ENCODE assay signal across 8 mouse cellular contexts in the genomic region with DNA sequence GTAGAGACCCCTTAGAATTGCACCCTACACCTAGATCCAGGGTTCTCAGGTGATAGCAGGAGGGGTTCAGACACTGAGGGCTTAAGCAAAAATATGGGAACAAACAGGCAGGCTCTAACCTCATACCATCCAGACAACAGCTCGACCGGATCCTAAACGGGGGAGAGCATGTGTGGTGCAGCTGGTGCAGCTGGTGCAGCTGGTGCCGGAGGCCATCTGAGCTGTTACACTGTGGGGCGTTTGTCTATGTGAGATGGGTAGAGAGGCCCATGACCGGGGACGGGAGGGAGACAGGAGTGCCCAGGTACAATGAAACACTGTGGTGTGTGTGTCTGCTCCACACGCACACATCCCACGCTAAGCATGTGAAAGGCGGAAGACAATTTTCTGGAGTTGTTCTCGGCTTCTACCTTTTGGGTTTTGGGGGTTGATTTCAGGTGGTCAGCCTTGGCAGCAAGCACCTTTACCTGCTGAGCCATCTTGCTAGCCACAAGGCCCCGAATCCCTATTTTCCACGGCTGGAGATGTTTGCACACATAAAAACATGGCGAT. TPM values are rescaled to one million over a fixed set of nuclear protein-coding genes. Genes with fewer than 3 reads are reported as not detected.
A peak's percentile ranks its signal among the peaks of the same experiment; 100 is the strongest.
DNase-seq lines count a peak whose midpoint lies in the region; ATAC-seq lines count a peak whose summit lies in the region.

No protein-coding gene starts in this region.

- WGBS in midbrain, embryonic 10.5 days, result 82% methylated on average over 14 of the region's 14 CpGs
- WGBS in midbrain, embryonic 15.5 days, result 69% methylated on average over 14 of the region's 14 CpGs
- 71% methylated on average over 14 of the region's 14 CpGs for WGBS in forebrain, embryonic 13.5 days

- no peak overlapping the region for H3K4me2 ChIP-seq in midbrain, embryonic 15.5 days
- H3K4me2 ChIP-seq in forebrain, embryonic 13.5 days, result no peak overlapping the region

- no peak; the same call in 1 of the 2 replicates for ATAC-seq in midbrain, embryonic 15.5 days (replicated peaks)
- ATAC-seq in forebrain, embryonic 13.5 days, result peak; percentile 22; the same call in 1 of the 2 replicates
- ATAC-seq in frontal cortex, adult (ENCODE audit: low TSS enrichment), result no peak
- no peak for ATAC-seq in cerebellum, adult (ENCODE audit: insufficient number of reproducible peaks, low FRiP score, low TSS enrichment)

- no peak overlapping the region for H3K4me3 ChIP-seq in midbrain, embryonic 10.5 days
- no peak overlapping the region for H3K4me3 ChIP-seq in midbrain, embryonic 15.5 days
- no peak overlapping the region for H3K4me3 ChIP-seq in forebrain, embryonic 13.5 days

- H3K27ac ChIP-seq in midbrain, embryonic 10.5 days (replicated peaks), result 0 out of 2 replicates have a peak overlapping the region, but pooled peaks have one; percentile 61
- no peak overlapping the region for H3K27ac ChIP-seq in midbrain, embryonic 15.5 days
- 0 out of 2 replicates have a peak overlapping the region, but pooled peaks have one; percentile 11 for H3K27ac ChIP-seq in forebrain, embryonic 13.5 days

- H3K9me3 ChIP-seq in midbrain, embryonic 10.5 days (replicated peaks), result no peaks in the 10 kb centered on the region
- H3K9me3 ChIP-seq in midbrain, embryonic 15.5 days, result no peaks in the 10 kb centered on the region
- no peaks in the 10 kb centered on the region for H3K9me3 ChIP-seq in forebrain, embryonic 13.5 days (replicated peaks)

- no peak overlapping the region for H3K9ac ChIP-seq in midbrain, embryonic 15.5 days
- H3K9ac ChIP-seq in forebrain, embryonic 13.5 days, result no peak overlapping the region

- peaks cover 29% of the 10 kb centered on the region for H3K36me3 ChIP-seq in midbrain, embryonic 10.5 days
- H3K36me3 ChIP-seq in midbrain, embryonic 15.5 days (replicated peaks), result no peaks in the 10 kb centered on the region
- H3K36me3 ChIP-seq in forebrain, embryonic 13.5 days (ENCODE audit: poor library complexity, severe bottlenecking), result peaks cover 15% of the 10 kb centered on the region

- peaks cover 62% of the 10 kb centered on the region for H3K4me1 ChIP-seq in midbrain, embryonic 10.5 days
- peaks cover 53% of the 10 kb centered on the region for H3K4me1 ChIP-seq in midbrain, embryonic 15.5 days
- peaks cover 69% of the 10 kb centered on the region for H3K4me1 ChIP-seq in forebrain, embryonic 13.5 days

- H3K27me3 ChIP-seq in midbrain, embryonic 10.5 days (ENCODE audit: low read depth, poor library complexity, severe bottlenecking), result peaks cover 18% of the 10 kb centered on the region
- H3K27me3 ChIP-seq in midbrain, embryonic 15.5 days (replicated peaks), result no peaks in the 10 kb centered on the region
- H3K27me3 ChIP-seq in forebrain, embryonic 13.5 days, result peaks cover under 1% of the 10 kb centered on the region; the same call in 1 of the 2 replicates

- no peak for DNase-seq in midbrain, embryonic 10.5 days (ENCODE audit: low spot score)
- peak; percentile 22 for DNase-seq in induced T-regulatory cell, adult 2 months (ENCODE audit: low read depth)
- DNase-seq in retina, embryonic 14.5 days (ENCODE audit: low spot score), result peak; percentile 54
- DNase-seq in left cerebral cortex, adult 9 months (ENCODE audit: low spot score in 2 of 2), result no peak

RNA-seq across cellular contexts. Expression of a gene that starts 3.0 kb away (rescaled TPM):
- polyA plus RNA-seq in midbrain, embryonic 10.5 days (2016; fragmentation: Nextera tagmentation; extraction: Ambion mirVana), result 10.1 and 20.3 TPM in 2 replicates
- 47.9 and 48.3 TPM in 2 replicates for polyA plus RNA-seq in midbrain, embryonic 15.5 days (2015; fragmentation: Nextera tagmentation; extraction: Ambion mirVana)
- 38.1 and 41.9 TPM in 2 replicates for polyA plus RNA-seq in forebrain, embryonic 13.5 days (2015; fragmentation: Nextera tagmentation; extraction: Ambion mirVana)

RNA-seq across cellular contexts. Expression of a gene that starts 6.0 kb away (rescaled TPM):
- 31.8 and 39.0 TPM in 2 replicates for polyA plus RNA-seq in midbrain, embryonic 10.5 days (2016; fragmentation: Nextera tagmentation; extraction: Ambion mirVana)
- polyA plus RNA-seq in midbrain, embryonic 15.5 days (2015; fragmentation: Nextera tagmentation; extraction: Ambion mirVana), result 20.7 and 24.0 TPM in 2 replicates
- 38.5 and 43.7 TPM in 2 replicates for polyA plus RNA-seq in forebrain, embryonic 13.5 days (2015; fragmentation: Nextera tagmentation; extraction: Ambion mirVana)

Comparison
In these comparisons a context has a peak if more than half of its experiments do, and no peak if none do; other contexts are left out.
1. DNase-seq: peak in induced T-regulatory cell, adult 2 months (single experiment) and retina, embryonic 14.5 days (single experiment); none in midbrain, embryonic 10.5 days (single experiment) and left cerebral cortex, adult 9 months (0 of 2).